11 mouse cellular contexts compared by ENCODE assay signal in genomic region chr5:144898448-144899052, GRCm38 (mm10).
A peak's percentile ranks its signal among the peaks of the same experiment; 100 is the strongest.
DNase-seq lines count a peak whose midpoint lies in the region; ATAC-seq lines count a peak whose summit lies in the region.
"Had no signal": no experiment of that assay in that cellular context is flagged by ENCODE, and none has a peak within 500 bp of the region (broad histone marks: within the 10 kb centered on the region; RNA-seq: fewer than 3 reads in every experiment).

No protein-coding gene starts in this region.

- WGBS in neural tube, embryonic 11.5 days = 52% methylated on average over 7 of the region's 7 CpGs
- WGBS in heart, embryonic 13.5 days = 8% methylated on average over 7 of the region's 7 CpGs

- ATAC-seq in neural tube, embryonic 11.5 days (ENCODE audit: insufficient read depth, low FRiP score, low TSS enrichment) = no peak
- ATAC-seq in heart, embryonic 13.5 days (ENCODE audit: extremely low read depth, insufficient number of reproducible peaks, low FRiP score, low TSS enrichment) = peak; percentile 58; the same call in 1 of the 2 replicates

- H3K4me1 ChIP-seq in neural tube, embryonic 11.5 days (ENCODE audit: control insufficient read depth, insufficient read depth, low read length) = peaks cover 6% of the 10 kb centered on the region; the same call in 1 of the 2 replicates
- H3K4me1 ChIP-seq in heart, embryonic 13.5 days = peaks cover 49% of the 10 kb centered on the region

- H3K9me3 ChIP-seq in neural tube, embryonic 11.5 days (ENCODE audit: control insufficient read depth, low read length) = no peaks in the 10 kb centered on the region
- H3K9me3 ChIP-seq in heart, embryonic 13.5 days = no peaks in the 10 kb centered on the region

- no peak overlapping the region for H3K9ac ChIP-seq in neural tube, embryonic 11.5 days (ENCODE audit: low read length)
- peak overlapping the region; percentile 29; the same call in 1 of the 2 replicates for H3K9ac ChIP-seq in heart, embryonic 13.5 days
- H3K9ac ChIP-seq: liver, embryonic 14.5 days had no signal

- no peak overlapping the region for H3K4me3 ChIP-seq in neural tube, embryonic 11.5 days (ENCODE audit: low read depth, low read length)
- no peak overlapping the region for H3K4me3 ChIP-seq in heart, embryonic 13.5 days
- H3K4me3 ChIP-seq: erythroblast, embryonic 14.5 days had no signal

- no peaks in the 10 kb centered on the region; the same call in 1 of the 2 replicates for H3K36me3 ChIP-seq in neural tube, embryonic 11.5 days (ENCODE audit: control insufficient read depth, insufficient read depth, low read length)
- H3K36me3 ChIP-seq in heart, embryonic 13.5 days = peaks cover 68% of the 10 kb centered on the region

- DNase-seq in adrenal gland, adult (ENCODE audit: inconsistent age in 2 of 2, low spot score in 1 of 2) = peak; percentile 52 to 64
- no peak for DNase-seq in adrenal gland, postnatal 4 days (ENCODE audit: low spot score in 2 of 2)
- DNase-seq in neural tube, embryonic 11.5 days (ENCODE audit: low spot score) = no peak
- DNase-seq in neural tube, embryonic 10.5 days (ENCODE audit: extremely low spot score, low spot score) = no peak
- DNase-seq in yolk sac, embryonic 10.5 days (ENCODE audit: low spot score) = peak; percentile 14
- DNase-seq in kidney, adult 11 months = no peak
- DNase-seq in layer of hippocampus, adult 9-10 months (ENCODE audit: low spot score) = no peak

- H3K27me3 ChIP-seq in neural tube, embryonic 11.5 days (ENCODE audit: control insufficient read depth, insufficient read depth, low read length) = no peaks in the 10 kb centered on the region
- H3K27me3 ChIP-seq in heart, embryonic 13.5 days (replicated peaks) = no peaks in the 10 kb centered on the region

- no peak overlapping the region for H3K4me2 ChIP-seq in neural tube, embryonic 11.5 days (ENCODE audit: low read depth)
- H3K4me2 ChIP-seq in heart, embryonic 13.5 days = peak overlapping the region; percentile 18

- 0 out of 2 replicates have a peak overlapping the region, but pooled peaks have one; percentile 49 for H3K27ac ChIP-seq in neural tube, embryonic 11.5 days (ENCODE audit: low read depth, low read length)
- peak overlapping the region; percentile 82 for H3K27ac ChIP-seq in heart, embryonic 13.5 days (replicated peaks)
- H3K27ac ChIP-seq: kidney, postnatal 0 days; liver, embryonic 14.5 days had no signal

Comparison
In these comparisons a context has a peak if more than half of its experiments do, and no peak if none do; other contexts are left out.
1. DNase-seq: peak in adrenal gland, adult (2 of 2) and yolk sac, embryonic 10.5 days (single experiment); none in adrenal gland, postnatal 4 days (0 of 2), neural tube, embryonic 11.5 days (single experiment), neural tube, embryonic 10.5 days (single experiment), kidney, adult 11 months (single experiment) and layer of hippocampus, adult 9-10 months (single experiment).